Mouse (Mus musculus) lung, embryonic 15.5 days (tissue): ENCODE results near the gene Pld3. TPM values are rescaled to one million over a fixed set of nuclear protein-coding genes. Genes with fewer than 3 reads are reported as not detected.

Experiments used
- ATAC-seq: fragments of 200-750 bp; cut with Nextera tagmentation; 2 replicates; pipeline ENCODE4 v1.8.0; 2017; ENCODE audit warnings: moderate number of reproducible peaks, borderline replicate concordance; ENCODE audit not compliant: low FRiP score, low TSS enrichment; ENCODE audit errors: extremely low read depth
- H3K27ac ChIP-seq: fragments of 300-500 bp; sonication (generic); 2 replicates; pipeline ENCODE4 v1.5.1; 2015; ENCODE audit warnings: moderate library complexity, mild to moderate bottlenecking, inconsistent platforms
- H3K27me3 ChIP-seq: fragments of 300-500 bp; sonication (generic); 2 replicates; pipeline ENCODE4 v1.6.1; 2015; ENCODE audit warnings: inconsistent platforms
- H3K36me3 ChIP-seq: fragments of 300-500 bp; sonication (generic); 2 replicates; pipeline ENCODE4 v1.6.1; 2015; ENCODE audit warnings: inconsistent platforms
- H3K4me1 ChIP-seq: fragments of 300-500 bp; sonication (generic); 2 replicates; pipeline ENCODE4 v1.6.1; 2015; ENCODE audit warnings: inconsistent platforms
- H3K4me2 ChIP-seq: fragments of 300-500 bp; sonication (generic); 2 replicates; pipeline ENCODE4 v1.6.1; 2015; ENCODE audit warnings: inconsistent platforms, mild to moderate bottlenecking, moderate library complexity
- H3K4me3 ChIP-seq: fragments of 300-500 bp; sonication (generic); 2 replicates; pipeline ENCODE4 v1.5.1; 2015; ENCODE audit warnings: mild to moderate bottlenecking, inconsistent platforms
- H3K9ac ChIP-seq: fragments of 300-500 bp; sonication (generic); 2 replicates; pipeline ENCODE4 v1.6.1; 2015; ENCODE audit warnings: inconsistent platforms
- H3K9me3 ChIP-seq: fragments of 300-500 bp; sonication (generic); 2 replicates; pipeline ENCODE4 v1.6.1; 2016; ENCODE audit warnings: inconsistent platforms
- WGBS: fragments of 180-500 bp; shearing (Covaris S2); methylation state at CpG from one replicate; pipeline ENCODE4 v1.1.7; 2015; 5-methylcytosine and 5-hydroxymethylcytosine counted together
- polyA plus RNA-seq: library from polyadenylated mRNA; unstranded; fragments of >200 nt; fragmentation: Nextera tagmentation; extraction: Ambion mirVana; gene quantifications from 2 replicates; pipeline ENCODE4 v1.2.1, GENCODE M21; 2015

The Pld3 gene
- polyA plus RNA-seq, 1 experiment from 2014 or later, result 78.3 TPM

DNA sequence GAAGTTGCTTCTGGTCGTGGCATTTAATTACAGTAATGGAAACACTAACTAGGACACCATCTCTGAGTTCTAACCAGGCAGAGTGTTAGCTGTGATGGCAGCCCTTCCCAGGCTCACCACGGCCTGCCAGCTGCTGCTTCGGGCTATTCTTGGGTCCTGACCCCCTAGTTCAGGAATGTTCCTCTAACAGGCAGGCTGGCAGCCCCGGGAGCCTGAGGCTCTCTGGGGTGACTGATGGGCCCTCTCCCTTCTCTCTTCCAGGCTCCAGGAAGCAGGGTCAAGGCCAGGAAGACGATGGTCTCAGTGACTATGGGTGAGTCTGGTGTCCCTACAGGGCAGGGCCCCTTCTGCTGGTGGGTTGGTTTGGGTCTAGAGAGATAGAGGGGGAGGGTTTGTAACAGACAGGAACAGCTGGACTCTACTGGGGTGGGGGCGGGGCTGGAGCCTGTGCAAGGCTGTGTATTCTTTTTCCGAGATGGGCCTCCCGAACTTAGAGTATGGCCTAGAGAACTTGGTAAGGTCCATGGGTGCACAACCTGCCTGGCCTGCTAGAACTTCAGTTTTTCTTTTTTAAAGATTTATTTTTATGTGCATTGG, 7.4 kb upstream of the Pld3 start:
- ATAC-seq, result no peak
- 64% methylated on average over 8 of the region's 8 CpGs for WGBS
- H3K4me1 ChIP-seq, result no peaks in the 10 kb centered on the region

DNA sequence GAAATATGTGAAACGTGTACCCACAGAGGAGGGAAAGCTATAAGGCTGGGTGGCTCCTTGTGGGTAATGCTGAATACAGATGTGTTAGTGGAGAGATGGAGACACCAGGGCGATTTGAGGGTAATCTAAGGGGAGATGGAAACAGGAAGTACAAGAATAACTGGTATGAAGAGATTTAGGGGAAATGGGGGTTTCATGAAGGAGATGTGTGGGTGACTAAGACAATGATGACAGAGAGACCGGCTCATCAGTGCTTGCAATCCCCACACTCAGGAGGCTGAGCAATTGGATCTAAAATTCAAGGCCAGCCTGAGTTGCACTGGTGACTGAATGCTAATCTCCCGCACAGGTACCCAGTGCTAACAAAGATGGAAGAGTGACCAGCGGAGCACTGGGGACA, 948 bp downstream of the Pld3 start:
- Histone ChIP-seq H3K4me3 (peak overlapping the region; percentile 68), H3K36me3 (no peaks in the 10 kb centered on the region), H3K9me3 (no peaks in the 10 kb centered on the region), H3K9ac (peak overlapping the region; percentile 40), H3K27me3 (no peaks in the 10 kb centered on the region), H3K4me1 (peaks cover 18% of the 10 kb centered on the region), H3K27ac (no peak overlapping the region), H3K4me2 (peak overlapping the region; percentile 77)
- no peak for ATAC-seq
- WGBS, result 43% methylated on average over 5 of the region's 5 CpGs

More for the DNA sequence above, 7.4 kb upstream of the Pld3 start:
- H3K4me3 ChIP-seq, result no peak overlapping the region
- H3K36me3 ChIP-seq, result peaks cover 31% of the 10 kb centered on the region
- no peaks in the 10 kb centered on the region for H3K27me3 ChIP-seq
- H3K4me2 ChIP-seq, result no peak overlapping the region
- no peak overlapping the region; the same call in 1 of the 2 replicates for H3K9ac ChIP-seq
- H3K9me3 ChIP-seq, result no peaks in the 10 kb centered on the region
- H3K27ac ChIP-seq, result no peak overlapping the region

DNA sequence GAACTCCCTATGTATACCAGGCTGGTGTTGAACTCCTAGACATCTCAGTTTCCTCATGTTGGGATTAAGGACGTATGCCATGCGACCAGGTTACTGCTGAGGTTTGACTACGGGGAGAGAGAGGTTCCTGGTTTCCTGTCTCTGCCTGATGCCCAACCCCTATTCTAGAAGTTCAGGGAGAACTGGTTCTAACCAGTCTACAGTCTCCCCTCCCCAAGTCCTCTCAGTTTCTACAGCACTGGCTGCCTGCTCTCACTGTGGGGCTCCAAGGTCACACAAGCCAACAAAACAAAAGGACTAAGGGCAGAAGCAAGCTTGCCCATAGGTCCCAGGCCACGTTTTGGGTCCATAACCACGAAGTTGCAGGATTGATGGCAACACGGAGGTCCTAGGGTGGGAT, 3.4 kb downstream of the Pld3 start:
- WGBS, result 68% methylated on average over 6 of the region's 6 CpGs
- Histone ChIP-seq H3K4me3 (no peak overlapping the region), H3K4me2 (no peak overlapping the region), H3K9ac (no peak overlapping the region), H3K9me3 (no peaks in the 10 kb centered on the region), H3K36me3 (no peaks in the 10 kb centered on the region), H3K27ac (no peak overlapping the region), H3K4me1 (peaks cover 14% of the 10 kb centered on the region), H3K27me3 (no peaks in the 10 kb centered on the region)
- no peak for ATAC-seq

DNA sequence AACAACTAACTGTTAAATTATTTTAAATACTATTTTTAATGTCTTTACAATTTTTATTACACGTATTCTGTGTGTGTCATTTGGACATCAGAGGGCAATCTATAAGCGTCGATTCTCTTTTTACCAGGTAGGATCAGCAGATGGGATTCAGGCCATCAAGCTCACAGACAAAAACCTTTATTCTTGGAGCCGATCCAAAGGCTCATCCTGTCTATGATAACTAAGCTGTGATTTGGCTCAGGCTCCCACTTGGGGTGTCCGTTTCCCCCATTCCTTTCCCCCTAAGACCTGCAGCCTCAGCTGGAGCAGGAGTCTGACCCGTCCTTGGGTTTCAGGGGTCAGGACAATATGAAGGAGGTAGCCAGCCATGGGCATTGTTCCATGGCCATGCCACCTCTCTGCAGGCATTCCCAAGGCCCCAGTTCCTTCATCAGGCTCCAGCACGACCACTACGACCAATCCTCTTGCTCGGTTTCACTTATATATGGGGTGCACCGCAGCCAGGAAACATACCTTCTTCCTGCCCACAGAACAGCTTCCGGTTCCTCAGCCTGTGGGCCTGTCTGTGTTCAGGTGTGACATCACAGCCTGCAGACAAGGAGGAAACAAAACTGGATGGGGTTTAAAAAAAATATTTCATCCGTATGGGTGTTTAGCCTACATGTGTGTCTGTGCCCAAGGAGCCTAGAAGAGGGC, 8.2 kb downstream of the Pld3 start:
- no peak for ATAC-seq
- no peaks in the 10 kb centered on the region for H3K9me3 ChIP-seq
- 72% methylated on average over 12 of the region's 12 CpGs for WGBS
- no peak overlapping the region for H3K9ac ChIP-seq
- H3K36me3 ChIP-seq, result no peaks in the 10 kb centered on the region
- H3K27ac ChIP-seq, result no peak overlapping the region
- peaks cover 18% of the 10 kb centered on the region for H3K4me1 ChIP-seq
- H3K4me2 ChIP-seq, result no peak overlapping the region
- no peak overlapping the region for H3K4me3 ChIP-seq
- no peaks in the 10 kb centered on the region for H3K27me3 ChIP-seq

DNA sequence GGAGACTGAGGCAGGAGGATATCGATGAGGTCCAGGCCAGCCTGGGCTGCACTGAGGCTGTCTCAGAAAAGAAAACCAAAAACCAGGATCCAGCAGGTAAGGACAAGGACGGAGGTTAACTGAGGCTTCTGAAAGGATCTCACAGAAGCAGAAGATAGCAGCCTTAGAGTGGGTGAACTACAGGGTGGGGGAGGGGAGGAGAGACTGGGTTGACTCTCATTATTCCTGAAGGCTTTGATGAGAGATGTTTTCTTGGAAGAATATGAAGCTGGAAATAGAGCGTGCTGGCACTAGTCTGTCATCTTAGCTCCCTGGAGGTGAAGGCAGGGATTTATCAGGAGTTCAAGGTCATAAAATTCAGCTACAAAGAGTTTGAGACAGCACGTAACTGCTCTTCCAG, 9.2 kb downstream of the Pld3 start:
- Histone ChIP-seq H3K4me3 (no peak overlapping the region), H3K9ac (no peak overlapping the region), H3K9me3 (no peaks in the 10 kb centered on the region), H3K27ac (no peak overlapping the region), H3K4me1 (peaks cover 18% of the 10 kb centered on the region), H3K27me3 (no peaks in the 10 kb centered on the region), H3K4me2 (no peak overlapping the region), H3K36me3 (no peaks in the 10 kb centered on the region)
- no peak for ATAC-seq
- WGBS, result 85% methylated on average over 4 of the region's 4 CpGs

DNA sequence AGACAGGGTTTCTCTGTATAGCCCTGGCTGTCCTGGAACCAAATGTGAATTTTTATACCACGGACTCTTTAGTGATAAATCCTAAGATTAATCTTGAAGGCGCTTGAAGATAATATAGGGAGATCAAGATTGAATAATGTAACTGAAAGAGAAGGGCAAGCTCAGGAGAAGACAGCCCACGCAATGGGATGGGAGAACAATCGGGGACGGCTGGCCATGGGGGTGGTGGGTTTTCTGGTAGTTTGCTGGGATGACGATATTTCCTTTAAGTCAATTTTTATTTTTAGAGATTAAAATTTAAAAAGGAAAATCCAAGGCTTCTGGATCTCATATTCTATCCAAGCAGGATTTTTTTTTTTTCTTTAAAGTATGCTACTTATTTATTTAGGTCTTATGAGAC, 10.0 kb downstream of the Pld3 start:
- Histone ChIP-seq H3K4me3 (peak overlapping the region; percentile 45), H3K27me3 (no peaks in the 10 kb centered on the region), H3K4me1 (peaks cover 18% of the 10 kb centered on the region), H3K27ac (no peak overlapping the region), H3K36me3 (no peaks in the 10 kb centered on the region), H3K9me3 (no peaks in the 10 kb centered on the region), H3K4me2 (peak overlapping the region; percentile 91), H3K9ac (peak overlapping the region; percentile 53)
- ATAC-seq, result no peak
- 32% methylated on average over 6 of the region's 6 CpGs for WGBS

GRCm38 (mm10) chr7:27542392-27543033, 10.5 kb downstream of the Pld3 start:
- H3K36me3 ChIP-seq, result no peaks in the 10 kb centered on the region
- no peaks in the 10 kb centered on the region for H3K27me3 ChIP-seq
- under 1% methylated on average over 30 of the region's 30 CpGs for WGBS
- peaks cover 18% of the 10 kb centered on the region for H3K4me1 ChIP-seq
- H3K4me3 ChIP-seq, result peak overlapping the region; percentile 45
- H3K4me2 ChIP-seq, result peak overlapping the region; percentile 91
- peak overlapping the region; percentile 53 for H3K9ac ChIP-seq
- ATAC-seq, result peak; percentile 91
- H3K27ac ChIP-seq, result no peak overlapping the region
- H3K9me3 ChIP-seq, result no peaks in the 10 kb centered on the region

- H3K27me3 ChIP-seq, result no peaks in the 10 kb centered on the region
- H3K36me3 ChIP-seq, result no peaks in the 10 kb centered on the region
- H3K4me3 ChIP-seq, result peak overlapping the region; percentile 45
- H3K4me1 ChIP-seq, result peaks cover 18% of the 10 kb centered on the region
- no peak for ATAC-seq
- H3K9ac ChIP-seq, result peak overlapping the region; percentile 53
- 54% methylated on average over 5 of the region's 5 CpGs for WGBS
- no peak overlapping the region for H3K27ac ChIP-seq
- no peaks in the 10 kb centered on the region for H3K9me3 ChIP-seq
- peak overlapping the region; percentile 91 for H3K4me2 ChIP-seq
These were observed 11.1 kb downstream of the Pld3 start for GRCm38 (mm10) chr7:27541922-27542321.

DNA sequence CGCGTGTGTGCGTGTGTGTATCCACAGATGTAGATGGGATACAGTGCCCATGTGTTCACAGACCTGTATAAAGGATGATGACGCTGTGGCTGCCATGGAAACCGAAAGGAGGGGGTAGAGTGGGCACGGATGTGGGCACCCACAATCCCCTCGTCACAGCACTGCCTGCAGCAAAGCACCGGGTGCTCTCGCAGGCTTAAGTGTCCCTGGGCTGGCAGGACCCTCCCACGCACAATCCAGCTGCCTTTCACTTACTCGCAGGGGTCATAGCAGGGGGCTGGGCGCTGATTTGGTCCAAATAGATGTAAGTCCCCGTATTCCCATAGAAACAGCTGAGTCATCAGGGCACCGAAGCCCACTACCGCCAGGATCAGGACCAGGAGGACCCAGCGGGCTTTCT, 11.6 kb downstream of the Pld3 start:
- no peak overlapping the region for H3K27ac ChIP-seq
- no peaks in the 10 kb centered on the region for H3K27me3 ChIP-seq
- no peak overlapping the region for H3K9ac ChIP-seq
- no peak for ATAC-seq
- WGBS, result 74% methylated on average over 16 of the region's 16 CpGs
- peaks cover 18% of the 10 kb centered on the region for H3K4me1 ChIP-seq
- no peaks in the 10 kb centered on the region for H3K9me3 ChIP-seq
- no peak overlapping the region for H3K4me3 ChIP-seq
- 0 out of 2 replicates have a peak, but pooled peaks cover 2% of the 10 kb centered on the region for H3K36me3 ChIP-seq
- H3K4me2 ChIP-seq, result peak overlapping the region; percentile 91; the same call in 1 of the 2 replicates

DNA sequence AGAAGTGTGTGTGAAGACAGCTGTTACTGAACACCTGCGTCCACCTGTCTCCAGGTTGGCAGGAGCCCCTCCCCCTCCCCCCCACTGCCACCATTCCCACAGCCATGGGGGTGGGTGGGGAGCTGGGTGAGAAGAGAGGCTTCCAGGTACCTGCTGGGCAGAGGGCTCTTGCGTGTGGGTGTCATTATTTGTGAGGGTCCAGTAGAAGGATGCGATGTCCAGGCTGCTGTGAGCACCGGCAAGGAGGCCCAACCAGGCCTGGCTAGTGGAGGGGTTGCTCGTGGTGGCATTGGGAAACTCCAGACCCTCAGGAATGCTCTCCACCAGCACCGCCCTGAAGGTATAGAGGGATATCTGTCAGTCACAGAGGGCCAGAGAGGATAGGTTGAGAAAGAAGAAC, 12.1 kb downstream of the Pld3 start:
- Histone ChIP-seq H3K4me2 (no peak overlapping the region), H3K9me3 (no peaks in the 10 kb centered on the region), H3K36me3 (peaks cover 7% of the 10 kb centered on the region), H3K9ac (no peak overlapping the region), H3K27me3 (no peaks in the 10 kb centered on the region), H3K27ac (no peak overlapping the region), H3K4me1 (peaks cover 18% of the 10 kb centered on the region), H3K4me3 (no peak overlapping the region)
- WGBS, result 75% methylated on average over 6 of the region's 6 CpGs
- no peak for ATAC-seq

DNA sequence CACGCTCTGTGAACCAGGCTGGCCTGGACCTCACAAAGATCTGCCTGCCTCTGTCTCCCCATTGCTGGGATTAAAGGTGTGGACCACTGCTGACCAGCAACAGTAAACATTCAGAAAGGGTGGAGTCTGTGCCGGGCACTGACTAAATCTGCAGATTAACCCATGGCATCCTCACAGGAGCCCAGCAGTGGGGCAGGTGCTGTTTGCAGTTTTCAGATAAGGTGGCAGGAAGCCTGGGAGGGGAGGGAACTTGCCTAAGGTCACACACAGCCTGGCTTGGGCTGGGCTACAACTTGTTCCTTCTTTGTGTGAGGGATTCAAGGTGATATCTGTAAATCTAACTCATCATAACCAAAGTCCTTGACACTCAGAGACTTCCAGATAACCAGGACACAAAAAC, 12.5 kb downstream of the Pld3 start:
- ATAC-seq, result no peak

DNA sequence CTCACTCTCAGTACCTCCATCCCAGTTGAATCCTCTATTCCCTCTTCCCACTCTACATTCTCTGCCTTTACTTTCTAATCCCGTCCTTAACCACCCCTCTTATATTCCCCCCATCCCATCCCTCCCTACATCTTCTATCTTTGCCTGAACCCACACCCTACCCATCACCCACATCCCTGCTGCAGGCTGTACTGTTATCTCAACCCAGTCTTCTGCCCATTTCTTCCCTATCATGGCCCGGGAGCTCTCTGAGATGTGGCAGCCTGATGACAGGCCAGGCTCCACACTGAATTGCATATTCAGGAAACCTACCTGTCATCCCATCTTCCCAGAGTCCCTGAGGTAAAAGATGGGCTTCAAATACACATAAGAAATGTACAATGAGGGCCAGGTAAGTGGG, 14.2 kb downstream of the Pld3 start:
- H3K9me3 ChIP-seq, result no peaks in the 10 kb centered on the region
- ATAC-seq, result no peak
- no peak overlapping the region for H3K9ac ChIP-seq
- no peaks in the 10 kb centered on the region for H3K27me3 ChIP-seq
- H3K4me1 ChIP-seq, result peaks cover 18% of the 10 kb centered on the region
- H3K36me3 ChIP-seq, result peaks cover 14% of the 10 kb centered on the region
- no peak overlapping the region for H3K4me3 ChIP-seq
- 84% methylated on average over 2 of the region's 2 CpGs for WGBS
- H3K4me2 ChIP-seq, result no peak overlapping the region
- H3K27ac ChIP-seq, result no peak overlapping the region

More for the DNA sequence above, 12.5 kb downstream of the Pld3 start:
- no peak overlapping the region for H3K4me3 ChIP-seq
- H3K36me3 ChIP-seq, result peaks cover 10% of the 10 kb centered on the region
- no peak overlapping the region for H3K4me2 ChIP-seq
- no peaks in the 10 kb centered on the region for H3K9me3 ChIP-seq
- H3K4me1 ChIP-seq, result peaks cover 18% of the 10 kb centered on the region
- no peaks in the 10 kb centered on the region for H3K27me3 ChIP-seq
- WGBS, result 56% methylated on average over 2 of the region's 2 CpGs
- H3K27ac ChIP-seq, result no peak overlapping the region
- H3K9ac ChIP-seq, result no peak overlapping the region
